Mouse (Mus musculus) limb, embryonic 15.5 days (tissue): ENCODE results near the gene Gna14. TPM values are rescaled to one million over a fixed set of nuclear protein-coding genes. Genes with fewer than 3 reads are reported as not detected.

Source experiments
- ATAC-seq: fragments of 200-750 bp; cut with Nextera tagmentation; 2 replicates; pipeline ENCODE4 v1.8.0; 2017; ENCODE audit warnings: low read depth, moderate TSS enrichment; ENCODE audit not compliant: insufficient number of reproducible peaks, low FRiP score, low TSS enrichment
- H3K27ac ChIP-seq: fragments of 300-500 bp; sonication (generic); 2 replicates; pipeline ENCODE4 v1.5.1; 2015; ENCODE audit warnings: moderate library complexity, mild to moderate bottlenecking, inconsistent platforms
- H3K27me3 ChIP-seq: fragments of 300-500 bp; sonication (generic); 2 replicates; pipeline ENCODE4 v1.6.1; 2015; ENCODE audit warnings: inconsistent platforms
- H3K36me3 ChIP-seq: fragments of 300-500 bp; sonication (generic); 2 replicates; pipeline ENCODE4 v1.6.1; 2015; ENCODE audit warnings: inconsistent platforms
- H3K4me1 ChIP-seq: fragments of 300-500 bp; sonication (generic); 2 replicates; pipeline ENCODE4 v1.6.1; 2015; ENCODE audit warnings: inconsistent platforms
- H3K4me2 ChIP-seq: fragments of 300-500 bp; sonication (generic); 2 replicates; pipeline ENCODE4 v1.6.1; 2015; ENCODE audit warnings: mild to moderate bottlenecking, inconsistent platforms
- H3K4me3 ChIP-seq: fragments of 300-500 bp; sonication (generic); 2 replicates; pipeline ENCODE4 v1.5.1; 2015; ENCODE audit warnings: mild to moderate bottlenecking, inconsistent platforms
- H3K9ac ChIP-seq: fragments of 300-500 bp; sonication (generic); 2 replicates; pipeline ENCODE4 v1.6.1; 2015; ENCODE audit warnings: inconsistent platforms
- H3K9me3 ChIP-seq: fragments of 300-500 bp; sonication (generic); 2 replicates; pipeline ENCODE4 v1.6.1; 2016; ENCODE audit warnings: inconsistent platforms
- WGBS: fragments of 180-500 bp; shearing (Covaris S2); methylation state at CpG from one replicate; pipeline ENCODE4 v1.1.7; 2015; 5-methylcytosine and 5-hydroxymethylcytosine counted together
- polyA plus RNA-seq: library from polyadenylated mRNA; unstranded; fragments of >200 nt; fragmentation: Nextera tagmentation; extraction: Ambion mirVana; gene quantifications from 2 replicates; pipeline ENCODE4 v1.2.1, GENCODE M21; 2015

Gna14 gene
- polyA plus RNA-seq, 1 experiment from 2014 or later: 7.2 TPM

DNA sequence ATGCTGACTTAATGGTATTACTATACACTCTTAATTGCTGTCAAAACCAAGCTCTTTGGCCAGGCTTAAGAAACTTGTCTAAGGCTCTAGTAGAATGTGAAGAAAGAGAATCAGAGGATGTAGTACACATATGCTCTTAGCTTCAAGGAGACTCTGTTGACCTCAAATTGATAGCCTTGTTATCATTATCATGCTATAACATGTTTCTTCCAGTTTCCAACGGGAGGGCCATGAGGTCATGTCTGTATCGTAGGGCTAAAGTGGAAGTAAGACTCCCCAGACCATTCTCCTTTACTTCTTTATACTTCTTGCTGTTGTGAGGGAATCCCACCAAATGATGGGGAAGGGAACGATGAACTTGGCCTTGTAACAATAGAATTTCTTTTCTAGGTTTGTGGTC is 85.0 kb downstream of the Gna14 start:
- Histone ChIP-seq H3K9me3 (no peaks in the 10 kb centered on the region), H3K27me3 (no peaks in the 10 kb centered on the region), H3K4me3 (no peak overlapping the region), H3K9ac (no peak overlapping the region), H3K27ac (no peak overlapping the region), H3K4me2 (no peak overlapping the region), H3K36me3 (no peaks in the 10 kb centered on the region), H3K4me1 (peaks cover 2% of the 10 kb centered on the region; the same call in 1 of the 2 replicates)
- 89% methylated on average over 3 of the region's 3 CpGs for WGBS
- no peak for ATAC-seq

DNA sequence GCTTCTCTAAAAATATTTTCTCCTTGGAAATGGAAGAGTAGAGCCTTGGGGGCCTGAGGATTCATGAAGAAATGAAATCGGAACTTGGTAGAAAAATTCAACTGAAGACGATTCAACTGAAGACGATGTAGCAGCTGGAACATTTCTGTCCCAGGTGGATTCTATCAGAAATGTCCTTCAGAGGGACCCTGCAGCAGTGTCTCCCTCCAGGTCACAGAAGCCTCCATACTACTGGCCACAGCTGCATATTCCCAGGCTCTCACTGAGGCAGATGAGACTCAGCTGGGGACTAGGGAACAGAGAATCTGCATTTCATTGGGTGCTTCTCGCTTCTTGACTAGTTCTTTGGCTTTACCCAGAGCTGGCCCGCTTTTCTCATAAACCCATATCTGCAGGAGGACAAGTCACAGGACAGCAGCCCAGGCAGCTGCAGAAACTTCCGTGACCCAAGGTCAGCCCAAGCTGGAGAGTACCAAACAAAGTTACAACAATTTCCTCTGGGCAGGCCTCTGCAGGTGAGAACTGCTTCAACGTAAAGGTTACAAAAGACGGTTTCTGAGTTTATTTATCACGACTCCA is 90.8 kb downstream of the Gna14 start:
- Histone ChIP-seq H3K4me3 (no peak overlapping the region), H3K9me3 (no peaks in the 10 kb centered on the region), H3K9ac (no peak overlapping the region), H3K36me3 (no peaks in the 10 kb centered on the region), H3K27me3 (no peaks in the 10 kb centered on the region), H3K4me2 (no peak overlapping the region), H3K4me1 (no peaks in the 10 kb centered on the region; the same call in 1 of the 2 replicates), H3K27ac (no peak overlapping the region)
- no peak for ATAC-seq
- WGBS: 81% methylated on average over 9 of the region's 9 CpGs

DNA sequence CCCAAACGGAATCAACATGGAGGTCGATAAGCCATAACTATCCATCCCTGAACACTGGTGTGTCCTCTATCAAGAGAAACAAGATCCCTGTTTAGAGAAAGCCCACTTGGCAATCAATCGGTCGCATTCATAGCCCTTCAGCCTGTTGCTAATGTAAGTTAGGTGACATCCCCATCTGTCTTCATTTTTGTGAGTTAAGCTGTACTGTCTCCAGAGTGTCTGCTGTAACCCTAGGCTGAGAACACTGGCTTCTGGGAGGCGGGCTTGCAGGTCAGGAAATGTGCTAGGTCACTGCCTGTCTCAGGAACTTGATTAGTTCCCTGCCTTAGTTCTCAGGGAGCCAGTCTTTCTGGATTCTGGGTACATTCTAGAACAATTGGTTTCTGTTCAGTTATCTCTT is 91.5 kb downstream of the Gna14 start:
- no peak overlapping the region for H3K4me2 ChIP-seq
- H3K9me3 ChIP-seq: no peaks in the 10 kb centered on the region
- H3K27ac ChIP-seq: no peak overlapping the region
- H3K4me3 ChIP-seq: no peak overlapping the region
- no peaks in the 10 kb centered on the region; the same call in 1 of the 2 replicates for H3K4me1 ChIP-seq
- H3K36me3 ChIP-seq: no peaks in the 10 kb centered on the region
- ATAC-seq: no peak
- no peak overlapping the region for H3K9ac ChIP-seq
- no peaks in the 10 kb centered on the region for H3K27me3 ChIP-seq
- WGBS: 75% methylated on average over 5 of the region's 5 CpGs

DNA sequence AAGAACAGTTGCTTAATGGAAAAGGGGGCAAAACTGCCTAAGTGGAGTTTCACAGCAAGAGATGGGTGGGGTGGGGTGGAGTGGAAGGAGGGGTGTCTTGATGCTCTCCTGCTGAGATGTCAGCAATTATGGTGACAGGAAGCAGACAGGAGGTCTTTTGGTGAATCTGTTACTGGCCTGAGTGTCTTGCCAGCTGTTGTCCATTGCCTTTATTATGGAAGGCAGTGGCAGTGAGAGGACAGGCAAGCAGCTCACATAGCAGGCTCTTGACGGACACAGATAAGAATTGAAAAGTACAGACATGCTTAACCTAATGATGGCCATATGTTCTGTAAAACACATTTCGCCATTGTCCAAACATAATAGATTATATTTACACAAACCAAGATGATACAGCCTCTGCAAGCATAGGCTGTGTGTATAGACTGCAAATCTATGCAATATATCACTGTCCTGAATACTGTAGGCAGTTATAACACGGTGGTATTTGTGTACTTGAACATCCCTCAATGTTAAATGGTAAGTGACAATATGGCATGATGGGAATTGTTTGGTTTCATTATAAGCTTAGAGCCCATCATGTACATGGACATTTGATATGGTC is 92.8 kb downstream of the Gna14 start:
- no peaks in the 10 kb centered on the region for H3K9me3 ChIP-seq
- no peak overlapping the region for H3K27ac ChIP-seq
- ATAC-seq: no peak

DNA sequence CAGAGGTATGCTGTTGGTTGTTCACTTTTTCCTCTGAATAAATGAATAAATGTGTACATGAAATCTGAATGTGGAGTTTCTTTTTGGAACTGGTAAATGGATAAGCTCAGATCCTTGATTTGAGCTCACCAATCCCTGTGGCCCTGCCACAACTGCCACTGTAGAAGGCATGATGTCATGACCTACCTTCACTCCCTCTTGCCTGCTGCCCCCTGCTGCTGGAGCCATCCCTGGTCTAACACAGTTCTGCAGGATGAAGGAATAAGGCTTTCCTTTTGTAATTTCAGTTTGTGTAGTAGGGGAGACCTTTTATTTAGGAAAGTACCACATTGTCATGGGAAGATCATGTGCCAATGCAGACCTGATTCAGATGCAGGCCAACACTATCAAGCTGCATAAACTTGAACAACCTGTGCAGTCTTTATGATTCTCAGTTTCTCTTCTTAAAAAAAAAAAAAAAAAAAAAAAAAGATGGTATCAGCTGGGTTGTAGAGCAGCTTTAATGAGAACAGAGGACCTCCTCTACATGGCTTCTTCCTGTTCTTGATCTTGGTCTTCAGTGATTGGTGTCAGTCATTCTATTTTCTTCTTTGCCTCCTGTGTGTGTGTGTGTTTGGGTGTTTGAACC is 93.8 kb downstream of the Gna14 start:
- Histone ChIP-seq H3K9ac (no peak overlapping the region), H3K27ac (no peak overlapping the region), H3K4me3 (no peak overlapping the region), H3K36me3 (no peaks in the 10 kb centered on the region), H3K9me3 (no peaks in the 10 kb centered on the region), H3K4me2 (no peak overlapping the region), H3K27me3 (no peaks in the 10 kb centered on the region), H3K4me1 (no peaks in the 10 kb centered on the region; the same call in 1 of the 2 replicates)
- ATAC-seq: no peak

More for the DNA sequence above, 92.8 kb downstream of the Gna14 start:
- no peak overlapping the region for H3K4me3 ChIP-seq
- 73% methylated on average over 3 of the region's 3 CpGs for WGBS
- H3K9ac ChIP-seq: no peak overlapping the region
- no peaks in the 10 kb centered on the region for H3K36me3 ChIP-seq
- H3K27me3 ChIP-seq: no peaks in the 10 kb centered on the region
- no peaks in the 10 kb centered on the region; the same call in 1 of the 2 replicates for H3K4me1 ChIP-seq
- H3K4me2 ChIP-seq: no peak overlapping the region

DNA sequence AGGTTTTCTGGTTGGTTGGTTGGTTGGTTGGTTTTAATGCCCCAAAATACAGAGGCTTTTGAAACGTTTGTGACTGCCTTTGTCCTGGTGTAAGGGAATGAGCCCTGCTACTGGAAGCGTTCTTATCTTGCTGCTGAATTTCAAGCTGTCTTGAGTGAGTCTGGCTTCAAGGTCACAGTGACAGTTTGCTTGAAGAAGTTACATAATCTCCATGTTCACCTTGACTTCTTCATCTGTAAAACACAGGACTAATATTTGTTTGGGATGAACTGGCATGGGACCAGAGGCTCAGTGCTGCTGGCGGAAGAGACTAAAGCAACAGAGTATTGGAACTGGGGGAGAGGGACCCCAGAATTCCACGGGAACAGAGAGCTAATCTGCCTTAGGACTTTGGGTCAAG is 94.4 kb downstream of the Gna14 start:
- ATAC-seq: no peak

DNA sequence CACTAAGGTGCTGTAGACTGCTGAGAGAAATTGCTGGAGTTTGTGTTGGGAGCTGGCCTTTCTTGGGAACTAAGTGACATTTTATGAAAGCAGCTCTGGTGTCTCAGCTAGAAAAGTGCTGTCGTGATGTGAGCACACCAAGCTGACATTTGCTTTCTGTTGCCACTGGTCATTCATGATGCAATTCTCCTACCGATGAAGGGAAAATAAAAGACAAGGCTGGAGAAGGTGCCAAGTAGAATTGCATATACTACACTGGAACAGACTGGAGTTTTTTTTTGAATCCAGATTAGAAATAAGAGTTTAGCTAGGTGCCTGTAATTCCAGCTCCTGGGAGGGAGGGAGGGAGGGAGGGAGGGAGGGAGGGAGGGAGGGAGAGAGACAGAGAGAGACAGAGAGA is 98.7 kb downstream of the Gna14 start:
- no peaks in the 10 kb centered on the region for H3K4me1 ChIP-seq
- 90% methylated on average over 2 of the region's 2 CpGs for WGBS
- no peak overlapping the region for H3K4me2 ChIP-seq
- no peaks in the 10 kb centered on the region for H3K9me3 ChIP-seq
- no peak overlapping the region for H3K9ac ChIP-seq
- H3K27me3 ChIP-seq: no peaks in the 10 kb centered on the region
- no peak overlapping the region for H3K27ac ChIP-seq
- H3K4me3 ChIP-seq: no peak overlapping the region
- no peak for ATAC-seq
- H3K36me3 ChIP-seq: no peaks in the 10 kb centered on the region

More for the DNA sequence above, 94.4 kb downstream of the Gna14 start:
- Histone ChIP-seq H3K4me3 (no peak overlapping the region), H3K4me2 (no peak overlapping the region), H3K27me3 (no peaks in the 10 kb centered on the region), H3K4me1 (no peaks in the 10 kb centered on the region; the same call in 1 of the 2 replicates), H3K9me3 (no peaks in the 10 kb centered on the region), H3K36me3 (no peaks in the 10 kb centered on the region), H3K27ac (no peak overlapping the region), H3K9ac (no peak overlapping the region)
- 74% methylated on average over 4 of the region's 4 CpGs for WGBS

DNA sequence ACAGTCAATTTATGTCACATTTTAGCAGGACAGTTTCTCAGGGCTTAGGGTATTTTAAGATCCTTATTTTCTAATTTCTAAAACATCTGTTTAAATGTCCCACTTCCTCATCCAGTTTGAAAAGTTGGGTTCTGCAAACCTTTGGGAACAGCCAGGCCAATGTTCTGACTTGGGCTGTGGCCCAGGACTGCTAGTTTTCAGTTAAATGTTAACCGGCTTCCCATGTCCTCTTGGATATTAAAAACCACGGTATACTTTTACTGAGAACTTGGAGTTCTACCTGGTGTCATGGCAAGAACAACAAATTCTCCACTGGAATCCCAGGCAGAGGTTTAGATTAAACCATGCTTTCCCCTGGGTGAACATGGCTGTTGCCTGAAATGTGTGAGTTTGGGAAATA is 102.9 kb downstream of the Gna14 start:
- no peak overlapping the region for H3K4me2 ChIP-seq
- H3K27me3 ChIP-seq: no peaks in the 10 kb centered on the region
- no peak for ATAC-seq
- 56% methylated on average over 2 of the region's 2 CpGs for WGBS
- H3K9ac ChIP-seq: no peak overlapping the region
- no peak overlapping the region for H3K27ac ChIP-seq
- H3K36me3 ChIP-seq: no peaks in the 10 kb centered on the region
- no peaks in the 10 kb centered on the region for H3K4me1 ChIP-seq
- H3K9me3 ChIP-seq: no peaks in the 10 kb centered on the region
- H3K4me3 ChIP-seq: no peak overlapping the region

DNA sequence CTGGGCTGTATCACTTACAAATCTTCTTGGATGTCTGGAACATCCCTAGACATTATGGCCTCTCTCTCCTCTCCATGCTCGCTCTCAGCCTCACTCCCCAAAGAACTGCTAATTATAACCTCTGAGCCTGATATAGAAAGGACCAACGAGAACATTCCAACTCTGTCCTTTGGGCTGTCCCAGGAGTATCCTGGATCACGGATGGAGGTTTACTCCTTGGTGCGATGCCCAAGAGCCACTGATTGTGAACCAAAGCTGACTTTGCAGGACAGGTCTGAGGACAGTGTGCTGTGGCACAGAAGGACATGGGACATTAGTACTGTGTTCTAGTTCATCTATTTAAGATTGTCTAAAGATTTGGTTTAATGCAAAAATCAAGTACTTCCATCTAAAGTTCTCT is 108.1 kb downstream of the Gna14 start:
- Histone ChIP-seq H3K4me2 (no peak overlapping the region), H3K36me3 (no peaks in the 10 kb centered on the region), H3K27me3 (no peaks in the 10 kb centered on the region), H3K4me1 (no peaks in the 10 kb centered on the region), H3K9ac (no peak overlapping the region), H3K27ac (no peak overlapping the region), H3K4me3 (no peak overlapping the region), H3K9me3 (no peaks in the 10 kb centered on the region)
- WGBS: 81% methylated on average over 4 of the region's 4 CpGs
- no peak for ATAC-seq

DNA sequence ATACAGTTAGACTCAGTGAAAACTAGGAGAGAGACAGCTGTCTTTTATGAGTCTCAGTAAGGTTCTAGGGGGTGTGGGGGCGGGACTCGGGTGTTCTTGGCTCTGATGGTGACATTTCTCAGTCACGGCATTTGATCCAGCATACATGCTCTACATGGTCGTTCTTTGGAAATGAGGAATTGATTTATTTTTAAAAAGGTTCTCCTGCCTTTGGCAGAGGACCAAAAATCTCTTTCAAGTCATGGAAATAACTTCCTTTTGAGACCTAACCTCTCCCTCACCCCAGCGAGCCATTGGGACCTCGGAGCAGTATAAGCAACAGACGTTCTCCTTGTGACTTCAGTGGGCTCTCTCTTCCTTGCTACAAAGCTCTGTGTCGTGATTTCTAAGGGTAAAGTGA is 121.4 kb downstream of the Gna14 start:
- Histone ChIP-seq H3K27ac (peak overlapping the region; percentile 22; the same call in 1 of the 2 replicates), H3K9me3 (no peaks in the 10 kb centered on the region), H3K4me2 (no peak overlapping the region), H3K36me3 (no peaks in the 10 kb centered on the region), H3K27me3 (no peaks in the 10 kb centered on the region), H3K4me1 (peaks cover 20% of the 10 kb centered on the region), H3K9ac (no peak overlapping the region), H3K4me3 (no peak overlapping the region)
- ATAC-seq: peak; percentile 56; the same call in 1 of the 2 replicates
- 18% methylated on average over 8 of the region's 8 CpGs for whole genome bisulfite sequencing

DNA sequence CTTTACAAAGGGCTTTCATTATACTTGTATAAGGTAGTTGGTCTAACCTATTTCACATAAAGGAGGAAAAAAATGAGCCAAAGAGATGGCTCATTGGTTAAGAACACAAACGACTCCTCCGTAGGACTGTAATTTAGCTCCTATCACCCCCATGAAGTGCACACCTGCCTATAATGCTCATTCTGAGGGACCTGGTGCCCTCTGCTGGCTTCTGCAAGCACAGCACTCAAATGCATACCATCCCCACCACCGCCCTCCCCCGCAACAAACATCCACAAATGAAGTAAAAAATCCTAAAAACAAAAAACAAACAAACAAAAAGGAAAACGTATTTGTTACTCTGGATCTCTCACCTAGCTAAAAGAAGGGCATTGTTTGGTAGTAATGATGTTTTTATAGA is 122.4 kb downstream of the Gna14 start:
- Histone ChIP-seq H3K4me3 (no peak overlapping the region), H3K9ac (no peak overlapping the region), H3K27ac (no peak overlapping the region), H3K27me3 (no peaks in the 10 kb centered on the region), H3K9me3 (no peaks in the 10 kb centered on the region), H3K4me1 (peaks cover 20% of the 10 kb centered on the region), H3K4me2 (no peak overlapping the region), H3K36me3 (no peaks in the 10 kb centered on the region)
- no peak for ATAC-seq
- WGBS: 74% methylated on average over 5 of the region's 5 CpGs

DNA sequence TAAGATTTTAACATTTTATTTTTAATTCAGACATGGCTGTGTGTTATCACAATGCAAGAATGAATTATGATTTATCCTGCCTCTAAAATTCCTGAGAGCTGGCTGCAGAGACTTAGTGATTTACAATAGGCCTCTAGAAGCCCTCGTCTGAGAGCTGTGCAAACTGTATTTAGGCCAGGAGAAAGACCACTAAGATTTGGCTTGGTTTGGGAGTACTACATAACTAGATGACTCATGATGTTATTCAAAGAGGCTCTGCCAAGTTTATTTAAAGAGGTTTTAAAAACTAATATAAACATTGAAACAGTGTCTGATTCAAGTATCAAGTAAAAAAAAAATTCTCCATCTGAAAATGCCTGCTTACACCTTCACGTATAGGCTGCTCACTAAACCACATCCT is 123.0 kb downstream of the Gna14 start:
- Histone ChIP-seq H3K27ac (peak overlapping the region; percentile 67; the same call in 1 of the 2 replicates), H3K4me3 (no peak overlapping the region)
- no peak for ATAC-seq

More for the DNA sequence above, 123.0 kb downstream of the Gna14 start:
- H3K4me1 ChIP-seq: peaks cover 20% of the 10 kb centered on the region
- H3K27me3 ChIP-seq: no peaks in the 10 kb centered on the region
- no peak overlapping the region for H3K9ac ChIP-seq
- H3K4me2 ChIP-seq: no peak overlapping the region
- no peaks in the 10 kb centered on the region for H3K36me3 ChIP-seq
- WGBS: 39% methylated on average over 2 of the region's 2 CpGs
- H3K9me3 ChIP-seq: no peaks in the 10 kb centered on the region
